Comparison of ENCODE assay signal across 17 mouse cellular contexts in the genomic region with DNA sequence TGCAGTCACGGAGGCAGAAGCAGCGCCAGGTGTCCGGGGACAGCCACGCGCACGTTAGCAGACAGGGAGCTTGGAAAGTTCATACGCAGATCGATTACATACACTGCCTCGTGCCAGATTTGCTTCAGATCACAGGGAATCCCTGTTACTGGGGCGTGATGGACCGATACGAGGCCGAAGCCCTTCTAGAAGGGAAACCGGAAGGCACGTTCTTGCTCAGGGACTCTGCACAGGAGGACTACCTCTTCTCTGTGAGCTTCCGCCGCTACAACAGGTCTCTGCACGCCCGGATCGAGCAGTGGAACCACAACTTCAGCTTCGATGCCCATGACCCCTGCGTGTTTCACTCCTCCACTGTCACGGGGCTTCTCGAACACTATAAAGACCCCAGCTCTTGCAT.
"Had no signal": no experiment of that assay in that cellular context is flagged by ENCODE, and none has a peak within 500 bp of the region (broad histone marks: within the 10 kb centered on the region; RNA-seq: fewer than 3 reads in every experiment).

No protein-coding gene starts in this region.

- H3K4me2 ChIP-seq: liver, embryonic 15.5 days; lung, embryonic 15.5 days; midbrain, embryonic 11.5 days; midbrain, embryonic 13.5 days; midbrain, embryonic 15.5 days; neural tube, embryonic 12.5 days; stomach, embryonic 15.5 days had no signal

- H3K4me1 ChIP-seq: liver, embryonic 15.5 days; lung, embryonic 15.5 days; midbrain, embryonic 15.5 days; neural tube, embryonic 12.5 days; stomach, embryonic 15.5 days had no signal

- ATAC-seq: liver, postnatal 0 days; midbrain, embryonic 13.5 days; midbrain, embryonic 15.5 days had no signal

- DNase-seq: liver, postnatal 0 days; lung, adult 2 months; lung, postnatal 14 days; right cerebral cortex, postnatal 14 days; thymus, adult 18-20 months; thymus, postnatal 14 days; thymus, postnatal 36 days had no signal

- H3K4me3 ChIP-seq: liver, embryonic 15.5 days; lung, embryonic 15.5 days; megakaryocyte, embryonic 14.5 days; midbrain, embryonic 13.5 days; midbrain, embryonic 15.5 days; neural tube, embryonic 12.5 days; stomach, embryonic 15.5 days had no signal

- H3K9ac ChIP-seq: liver, embryonic 15.5 days; liver, postnatal 0 days; lung, embryonic 15.5 days; midbrain, embryonic 13.5 days; midbrain, embryonic 15.5 days; neural tube, embryonic 12.5 days; stomach, embryonic 15.5 days had no signal

- H3K36me3 ChIP-seq: liver, embryonic 15.5 days had no signal

- H3K27me3 ChIP-seq: liver, embryonic 15.5 days; lung, embryonic 15.5 days; megakaryocyte, embryonic 14.5 days; midbrain, embryonic 13.5 days; midbrain, embryonic 15.5 days; neural tube, embryonic 12.5 days; stomach, embryonic 15.5 days had no signal

- H3K9me3 ChIP-seq: liver, embryonic 15.5 days; lung, embryonic 15.5 days; megakaryocyte, embryonic 14.5 days; midbrain, embryonic 13.5 days; midbrain, embryonic 15.5 days; neural tube, embryonic 12.5 days; stomach, embryonic 15.5 days had no signal

- H3K27ac ChIP-seq: liver, embryonic 15.5 days; lung, embryonic 15.5 days; macrophage; midbrain, embryonic 13.5 days; midbrain, embryonic 15.5 days; neural tube, embryonic 12.5 days; stomach, embryonic 15.5 days; stomach, postnatal 0 days had no signal
